Mouse (Mus musculus): ENCODE measurements around the gene Vmn1r36.
"Not testable (repeated sequence)": the region's sequence is repeated elsewhere in the genome, so short reads cannot be mapped to it uniquely, and the experiment has no call there.

Vmn1r36 gene

GRCm38 (mm10) chr6:66719068-66719467, at the start of gene Vmn1r36:
Gene Vmn1r36, minus strand, starts transcription at chr6:66719168.
- TF ChIP-seq GATA4 (IDR thresholded peaks at IDR 0.05; ENCODE audit: insufficient replicate concordance, low read length) = not testable (repeated sequence)

GRCm38 (mm10) chr6:66729082-66729481, 10.1 kb upstream of the Vmn1r36 start, which contains the start of gene Vmn1r37:
Gene Vmn1r37, plus strand, starts transcription at chr6:66729382.
- not testable (repeated sequence) for TF ChIP-seq GATA4 (IDR thresholded peaks at IDR 0.05; ENCODE audit: insufficient replicate concordance, low read length)

GRCm38 (mm10) chr6:66713854-66714253, 5.1 kb downstream of the Vmn1r36 start:
- TF ChIP-seq GATA4 (IDR thresholded peaks at IDR 0.05; ENCODE audit: insufficient replicate concordance, low read length) = no peak

GRCm38 (mm10) chr6:66708901-66709300, 10.1 kb downstream of the Vmn1r36 start:
- TF ChIP-seq GATA4 (IDR thresholded peaks at IDR 0.05; ENCODE audit: insufficient replicate concordance, low read length) = no peak

GRCm38 (mm10) chr6:66685806-66686205, 33.2 kb downstream of the Vmn1r36 start, which contains the start of gene Vmn1r35:
Gene Vmn1r35, minus strand, starts transcription at chr6:66685906.
- TF ChIP-seq GATA4 (IDR thresholded peaks at IDR 0.05; ENCODE audit: insufficient replicate concordance, low read length) = no peak

Data from liver, adult (tissue).